ENCODE assay signal across 10 mouse cellular contexts in genomic region chr6:8188599-8189233, GRCm38 (mm10). TPM values are rescaled to one million over a fixed set of nuclear protein-coding genes. Genes with fewer than 3 reads are reported as not detected.
DNase-seq lines count a peak whose midpoint lies in the region; ATAC-seq and TF ChIP-seq lines count a peak whose summit lies in the region.
"Had no signal": no experiment of that assay in that cellular context is flagged by ENCODE, and none has a peak within 500 bp of the region (broad histone marks: within the 10 kb centered on the region; RNA-seq: fewer than 3 reads in every experiment).

No protein-coding gene starts in this region.

- H3K36me3 ChIP-seq in lung, postnatal 0 days (ENCODE audit: insufficient read depth, low read length), result no peaks in the 10 kb centered on the region
- H3K36me3 ChIP-seq in hindbrain, postnatal 0 days (ENCODE audit: insufficient read depth, low read length), result no peaks in the 10 kb centered on the region
- H3K36me3 ChIP-seq: liver, embryonic 15.5 days had no signal

- no peak overlapping the region for H3K4me3 ChIP-seq in gastrocnemius, adult 2 months
- H3K4me3 ChIP-seq in lung, postnatal 0 days (ENCODE audit: low read depth, low read length), result no peak overlapping the region
- no peak overlapping the region for H3K4me3 ChIP-seq in hindbrain, postnatal 0 days (ENCODE audit: low read length)
- H3K4me3 ChIP-seq: liver, embryonic 15.5 days had no signal

- no peaks in the 10 kb centered on the region for H3K9me3 ChIP-seq in lung, postnatal 0 days (ENCODE audit: low read length)
- H3K9me3 ChIP-seq in hindbrain, postnatal 0 days (ENCODE audit: low read length), result no peaks in the 10 kb centered on the region
- H3K9me3 ChIP-seq: liver, embryonic 15.5 days had no signal

- no peaks in the 10 kb centered on the region for H3K27me3 ChIP-seq in lung, postnatal 0 days (replicated peaks; ENCODE audit: insufficient read depth, low read length)
- no peaks in the 10 kb centered on the region for H3K27me3 ChIP-seq in hindbrain, postnatal 0 days (ENCODE audit: insufficient read depth, low read length)
- H3K27me3 ChIP-seq: liver, embryonic 15.5 days had no signal

- H3K27ac ChIP-seq in gastrocnemius, adult 2 months, result no peak overlapping the region
- H3K27ac ChIP-seq in lung, postnatal 0 days (ENCODE audit: low read length), result no peak overlapping the region
- H3K27ac ChIP-seq in hindbrain, postnatal 0 days, result no peak overlapping the region
- H3K27ac ChIP-seq: liver, embryonic 15.5 days had no signal

- WGBS in lung, postnatal 0 days, result 93% methylated on average over 3 of the region's 3 CpGs
- 98% methylated on average over 3 of the region's 3 CpGs for WGBS in hindbrain, postnatal 0 days

- no peak for ATAC-seq in lung, postnatal 0 days
- peak; percentile 74; the same call in 1 of the 2 replicates for ATAC-seq in hindbrain, postnatal 0 days
- no peak for ATAC-seq in erythroblast, adult 5-6 weeks (replicated peaks; ENCODE audit: low FRiP score, poor library complexity, severe bottlenecking)

- no peak for DNase-seq in gastrocnemius, adult 2 months
- no peak for DNase-seq in gastrocnemius, adult 18-20 months (ENCODE audit: low spot score)
- DNase-seq in lung, postnatal 0 days (ENCODE audit: low spot score), result peak; percentile 36
- DNase-seq in lung, adult 18-20 months, result no peak
- DNase-seq in hindbrain, postnatal 0 days (ENCODE audit: low spot score), result peak; percentile 80
- peak; percentile 21 for DNase-seq in telencephalon, adult 2 months (ENCODE audit: low read depth, low spot score)
- no peak for DNase-seq in layer of hippocampus, adult 9-10 months (ENCODE audit: low spot score)
- DNase-seq: right cerebral cortex, postnatal 4 days had no signal

- TF ChIP-seq CTCF in gastrocnemius, adult 2 months (IDR thresholded peaks at IDR 0.05), result peak; percentile 59
- peak; percentile 63 for TF ChIP-seq CTCF in lung, postnatal 0 days (IDR thresholded peaks at IDR 0.05)
- TF ChIP-seq CTCF in hindbrain, postnatal 0 days (IDR thresholded peaks at IDR 0.05; ENCODE audit: low read depth), result peak; percentile 69

- H3K4me2 ChIP-seq in lung, postnatal 0 days (replicated peaks; ENCODE audit: low read depth, low read length), result no peak overlapping the region
- H3K4me2 ChIP-seq in hindbrain, postnatal 0 days (ENCODE audit: low read depth, low read length), result no peak overlapping the region
- H3K4me2 ChIP-seq: liver, embryonic 15.5 days had no signal

- H3K4me1 ChIP-seq in lung, postnatal 0 days (ENCODE audit: insufficient read depth, low read depth, low read length), result no peaks in the 10 kb centered on the region
- no peaks in the 10 kb centered on the region for H3K4me1 ChIP-seq in hindbrain, postnatal 0 days (ENCODE audit: insufficient read depth, low read length)
- H3K4me1 ChIP-seq: liver, embryonic 15.5 days had no signal

- no peak overlapping the region for H3K9ac ChIP-seq in lung, postnatal 0 days (replicated peaks; ENCODE audit: low read depth)
- no peak overlapping the region for H3K9ac ChIP-seq in hindbrain, postnatal 0 days (replicated peaks; ENCODE audit: low read length)
- H3K9ac ChIP-seq: liver, embryonic 15.5 days had no signal

- intact Hi-C loops in gastrocnemius, adult 2 months (cut with DNase I), result loop anchor here (5.0 kb wide), 1 partner anchor 456 kb away; no protein-coding TSS in a partner anchor

- no peak for TF ChIP-seq EP300 in lung, postnatal 0 days (IDR thresholded peaks at IDR 0.05)

RNA-seq across cellular contexts. Expression of gene Col28a1, which starts 3.7 kb away (rescaled TPM):
- under 1 TPM; 0.20 to 0.70 TPM for total RNA-seq in gastrocnemius, adult 2 months (2021)
- under 1 TPM; 0.21 to 0.24 TPM for total RNA-seq in gastrocnemius, adult 18-20 months (2021)
- polyA plus RNA-seq in lung, postnatal 0 days (2015; fragmentation: Nextera tagmentation; extraction: Ambion mirVana), result 0.75 and 1.2 TPM in 2 replicates
- 0.75 and 0.94 TPM in 2 replicates for total RNA-seq in hindbrain, postnatal 0 days (2014; rRNA removed)
- polyA plus RNA-seq in hindbrain, postnatal 0 days (2015; fragmentation: Nextera tagmentation; extraction: Ambion mirVana), result 1.4 and 1.5 TPM in 2 replicates
- not detected in 2 replicates for total RNA-seq in erythroblast, adult 5-6 weeks (2015; ENCODE audit: low replicate concordance)
- not detected in 2 replicates for total RNA-seq in erythroblast, adult 5-6 weeks (2017; ENCODE audit: low replicate concordance)

RNA-seq across cellular contexts. Expression of gene Mios, which starts 20.3 kb away (rescaled TPM):
- total RNA-seq in gastrocnemius, adult 2 months (2021), result 10 to 100 TPM; 17.0 to 17.1 TPM
- total RNA-seq in gastrocnemius, adult 18-20 months (2021), result 10 to 100 TPM; 16.6 to 17.0 TPM
- 14.2 and 14.4 TPM in 2 replicates for polyA plus RNA-seq in lung, postnatal 0 days (2015; fragmentation: Nextera tagmentation; extraction: Ambion mirVana)
- 18.9 and 20.8 TPM in 2 replicates for total RNA-seq in hindbrain, postnatal 0 days (2014; rRNA removed)
- polyA plus RNA-seq in hindbrain, postnatal 0 days (2015; fragmentation: Nextera tagmentation; extraction: Ambion mirVana), result 21.3 and 21.4 TPM in 2 replicates
- total RNA-seq in erythroblast, adult 5-6 weeks (2015; ENCODE audit: low replicate concordance), result 4.6 and 4.8 TPM in 2 replicates
- 5.6 and 6.7 TPM in 2 replicates for total RNA-seq in erythroblast, adult 5-6 weeks (2017; ENCODE audit: low replicate concordance)

Comparison
In these comparisons a context has a peak if more than half of its experiments do, and no peak if none do; other contexts are left out.
1. DNase-seq: peak in lung, postnatal 0 days (single experiment), hindbrain, postnatal 0 days (single experiment) and telencephalon, adult 2 months (single experiment); none in gastrocnemius, adult 2 months (single experiment), gastrocnemius, adult 18-20 months (single experiment), lung, adult 18-20 months (0 of 2) and layer of hippocampus, adult 9-10 months (single experiment).
2. Peak in every context shown above with its lines, with median percentiles within 50 percentile points of each other: CTCF ChIP-seq.